Mouse (Mus musculus) spleen, embryonic (tissue): ENCODE results near the gene Il1b.

Experiments used
- CTCF ChIA-PET: fragments of 350-600 bp; sonication (Branson Sonifier 250); formaldehyde crosslinking; loops from one replicate; lab custom pipeline; 2022; lab: Charles Lee

Il1b gene

DNA sequence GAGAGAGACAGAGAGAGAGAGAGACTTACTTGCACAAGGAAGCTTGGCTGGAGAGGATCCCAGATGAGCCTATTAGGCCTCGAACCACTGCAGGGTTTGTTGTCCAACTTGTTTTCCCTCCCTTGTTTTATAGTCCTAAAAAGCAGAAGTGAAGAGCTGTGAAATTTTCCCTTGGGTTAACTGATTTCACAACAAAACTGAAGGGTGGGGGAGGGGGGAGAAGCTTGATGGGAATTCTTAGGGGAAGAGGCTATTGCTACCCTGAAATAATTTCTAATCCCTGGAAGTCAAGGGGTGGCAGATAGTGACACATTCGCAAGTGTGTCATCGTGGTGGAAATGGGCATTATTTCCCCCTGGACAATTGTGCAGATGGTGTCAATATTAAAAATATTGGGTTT lies at the start of gene Il1b:
Il1b (minus strand) TSS at position 101 of the 400 bp plus-strand sequence.
- CTCF ChIA-PET = no interaction called here

GRCm38 (mm10) chr2:129419361-129419880 lies 48.5 kb upstream of the Il1b start:
- CTCF ChIA-PET = no interaction called here

DNA sequence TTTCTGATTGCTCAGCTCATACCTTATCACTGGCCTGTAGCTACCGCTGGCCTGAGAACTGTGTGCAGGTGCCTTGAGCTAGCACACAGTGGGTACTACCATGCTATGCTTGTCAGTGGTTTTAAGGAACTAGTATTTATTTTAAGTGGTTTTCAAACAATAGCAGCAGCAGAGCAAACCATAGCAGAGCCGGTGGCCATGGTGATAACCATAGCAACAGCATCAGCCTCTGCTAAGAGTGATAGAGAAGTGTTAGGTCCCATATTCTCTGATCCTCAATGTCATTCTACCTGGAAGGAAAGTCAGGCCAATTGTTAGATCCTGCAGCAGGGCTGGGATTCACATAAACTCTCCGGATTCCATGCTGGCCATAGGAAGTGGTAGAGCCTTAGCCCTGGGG lies 43.7 kb upstream of the Il1b start:
- CTCF ChIA-PET = no interaction called here

DNA sequence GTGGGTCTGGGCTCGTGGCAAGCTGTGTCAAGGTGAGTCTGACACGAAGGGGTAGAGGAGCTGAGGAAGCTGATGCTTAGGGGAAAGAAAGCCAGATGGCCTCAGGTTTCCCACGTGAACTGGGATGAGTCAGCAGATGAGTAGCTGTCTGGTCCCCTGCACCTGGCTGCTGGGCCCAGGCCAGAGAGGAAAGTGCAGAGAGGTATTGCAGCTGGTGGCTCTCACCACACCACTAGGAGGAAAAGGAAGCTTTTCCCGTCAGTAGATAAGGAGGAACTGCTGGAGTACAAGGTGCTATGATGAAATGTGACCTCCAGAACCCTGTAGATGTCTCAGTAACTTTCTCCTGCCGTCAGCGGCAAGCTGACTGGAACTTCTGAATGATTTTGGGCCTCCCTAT lies 42.5 kb upstream of the Il1b start:
- CTCF ChIA-PET = interaction anchor here (0.6 kb wide), 1 partner anchor 9 kb away, joined by 4 read pairs; no protein-coding TSS in a partner anchor

- CTCF ChIA-PET = no interaction called here
Observed at GRCm38 (mm10) chr2:129411651-129412050, 40.7 kb upstream of the Il1b start.

- CTCF ChIA-PET = no interaction called here
Observed at GRCm38 (mm10) chr2:129410344-129410743, 39.4 kb upstream of the Il1b start.

DNA sequence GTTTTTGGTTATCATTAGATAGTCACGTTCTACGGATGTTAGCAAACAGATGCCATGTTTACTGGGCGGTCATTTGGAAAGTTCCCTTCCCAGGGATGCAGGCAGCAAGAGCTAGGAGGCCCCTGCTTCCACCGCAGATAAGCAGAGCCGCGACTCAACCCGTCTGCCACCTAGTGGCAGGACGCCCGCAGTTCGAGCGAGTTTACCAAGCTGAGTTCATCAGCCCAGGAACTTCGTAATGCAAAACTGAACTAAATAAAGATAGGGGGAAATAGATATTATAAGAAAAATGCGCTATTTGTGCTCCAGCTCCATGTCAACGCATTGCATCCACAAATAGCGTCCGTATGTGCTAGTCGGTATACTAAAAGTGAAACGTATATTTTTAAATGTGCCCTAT lies 37.5 kb upstream of the Il1b start:
- CTCF ChIA-PET = interaction anchor here (0.9 kb wide), 1 partner anchor 27 kb away, joined by 3 read pairs; no protein-coding TSS in a partner anchor

- CTCF ChIA-PET = interaction anchor here (0.8 to 0.9 kb wide), 2 partner anchors 26 to 134 kb away, joined by 3 read pairs; no protein-coding TSS in a partner anchor
Observed at GRCm38 (mm10) chr2:129407596-129407995, 36.7 kb upstream of the Il1b start.

DNA sequence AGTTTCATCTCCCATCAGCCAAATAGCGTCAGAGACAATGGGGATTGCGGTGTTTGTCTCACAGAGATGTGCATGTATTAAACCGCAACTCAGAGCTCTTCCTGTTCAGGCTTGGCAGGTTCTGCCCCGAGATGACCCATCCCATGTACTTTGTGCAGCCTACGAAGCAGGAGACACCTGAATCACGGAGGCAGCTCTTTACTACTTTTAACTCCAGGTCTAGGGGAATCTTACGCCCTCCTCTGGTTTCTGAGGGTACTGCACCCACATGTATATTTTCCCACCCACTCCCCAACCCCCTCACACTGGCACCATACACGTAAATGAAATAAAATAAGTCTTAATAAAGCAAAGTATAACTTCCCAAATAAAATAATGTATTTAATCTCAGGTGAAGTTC lies 35.6 kb upstream of the Il1b start:
- CTCF ChIA-PET = interaction anchor here (0.7 to 0.8 kb wide), 3 partner anchors 133 to 999 kb away, joined by 3 to 4 read pairs (median 3); partner anchors contain the start of genes 1700020A23Rik and Gm28372

DNA sequence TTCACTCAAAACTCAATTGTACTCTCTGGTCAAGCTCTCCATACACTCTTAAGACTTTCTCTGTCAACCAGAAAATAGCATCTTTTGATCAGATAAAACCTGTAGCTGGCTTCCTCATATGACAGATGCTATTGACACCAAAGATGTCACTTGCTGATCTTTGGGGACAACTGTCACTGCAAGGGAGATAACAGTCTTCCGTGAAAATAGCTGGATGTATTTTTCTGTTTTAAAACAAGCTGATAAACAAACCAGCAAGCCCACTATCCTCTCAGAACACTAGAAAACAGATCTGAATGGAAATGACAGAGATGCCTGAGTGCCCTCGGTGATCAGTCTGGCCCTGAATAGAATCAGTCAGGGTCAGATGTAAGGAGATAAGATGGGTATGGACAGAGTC lies 32.8 kb upstream of the Il1b start:
- CTCF ChIA-PET = interaction anchor here (0.5 kb wide), 1 partner anchor 76 kb away, joined by 8 read pairs; no protein-coding TSS in a partner anchor

- CTCF ChIA-PET = interaction anchor here (0.5 kb wide), 1 partner anchor 94 kb away, joined by 6 read pairs; no protein-coding TSS in a partner anchor
Observed at GRCm38 (mm10) chr2:129402330-129402729, 31.4 kb upstream of the Il1b start.

- CTCF ChIA-PET = no interaction called here
Observed at GRCm38 (mm10) chr2:129401803-129402202, 30.9 kb upstream of the Il1b start.

DNA sequence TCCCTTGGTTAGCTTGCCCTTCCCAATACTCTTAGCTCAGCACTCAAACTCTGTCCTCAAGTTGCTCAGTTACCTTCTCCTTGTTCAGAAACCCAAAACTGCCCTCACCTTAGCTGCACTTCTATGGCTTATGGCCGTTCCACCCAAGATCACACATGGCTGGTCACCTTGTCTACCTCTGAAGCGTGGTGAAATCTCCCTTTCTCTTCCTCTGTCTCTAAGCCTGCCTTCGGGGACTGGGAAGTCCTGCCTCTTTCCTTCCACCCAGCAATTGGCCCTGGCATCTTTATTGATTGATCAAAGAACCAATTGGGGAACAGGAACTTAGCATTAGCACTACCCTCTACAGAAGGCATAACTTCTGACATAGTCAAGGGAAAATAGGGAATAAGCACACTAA lies 27.2 kb upstream of the Il1b start:
- CTCF ChIA-PET = no interaction called here

GRCm38 (mm10) chr2:129393524-129393923 lies 22.6 kb upstream of the Il1b start:
- CTCF ChIA-PET = interaction anchor here (0.5 kb wide), 1 partner anchor 31 kb away, joined by 28 read pairs; no protein-coding TSS in a partner anchor

DNA sequence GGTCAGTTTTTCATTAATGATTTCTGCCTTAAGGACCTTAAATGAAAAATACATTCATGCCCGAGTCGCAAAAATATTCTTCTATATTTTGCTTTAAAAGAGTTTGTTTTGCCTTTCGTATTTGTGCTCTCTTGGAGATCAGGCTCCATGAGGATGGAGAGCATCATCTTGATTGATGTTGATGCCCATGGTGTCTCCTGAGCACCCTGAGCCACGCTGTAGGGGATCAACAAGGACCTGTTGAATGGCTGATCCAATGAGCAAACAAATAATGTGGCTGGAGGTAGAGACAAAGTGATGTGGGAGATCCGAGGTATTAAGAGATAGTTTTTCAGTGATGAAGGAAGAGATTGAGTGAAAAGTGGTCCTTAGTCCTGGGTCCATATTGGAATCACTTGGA lies 19.2 kb upstream of the Il1b start:
- CTCF ChIA-PET = no interaction called here

- CTCF ChIA-PET = no interaction called here
Observed at GRCm38 (mm10) chr2:129389323-129389722, 18.4 kb upstream of the Il1b start.

DNA sequence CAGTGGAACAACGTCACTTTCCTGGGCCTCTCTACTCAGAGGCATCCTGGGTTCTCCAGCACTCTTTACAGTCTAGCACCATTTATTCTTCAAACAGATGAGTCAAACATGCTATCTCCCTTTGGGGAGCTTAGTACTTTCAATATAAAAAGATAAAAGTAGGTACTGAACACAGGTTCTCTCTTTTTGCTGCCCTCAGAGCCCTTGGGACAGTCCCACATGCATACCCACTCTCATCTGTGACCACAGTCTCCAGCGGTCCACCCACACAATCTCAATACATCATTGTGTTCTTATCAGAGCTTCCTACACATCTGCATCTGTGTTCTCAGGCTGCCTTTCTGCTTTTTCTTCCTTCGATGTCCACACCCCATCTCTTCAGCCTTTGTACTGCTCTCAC lies 14.4 kb upstream of the Il1b start:
- CTCF ChIA-PET = interaction anchor here (0.6 kb wide), 1 partner anchor 79 kb away, joined by 3 read pairs; no protein-coding TSS in a partner anchor

- CTCF ChIA-PET = no interaction called here
Observed at GRCm38 (mm10) chr2:129384272-129384660, 13.3 kb upstream of the Il1b start.

GRCm38 (mm10) chr2:129383512-129384271 lies 12.8 kb upstream of the Il1b start:
- CTCF ChIA-PET = no interaction called here

DNA sequence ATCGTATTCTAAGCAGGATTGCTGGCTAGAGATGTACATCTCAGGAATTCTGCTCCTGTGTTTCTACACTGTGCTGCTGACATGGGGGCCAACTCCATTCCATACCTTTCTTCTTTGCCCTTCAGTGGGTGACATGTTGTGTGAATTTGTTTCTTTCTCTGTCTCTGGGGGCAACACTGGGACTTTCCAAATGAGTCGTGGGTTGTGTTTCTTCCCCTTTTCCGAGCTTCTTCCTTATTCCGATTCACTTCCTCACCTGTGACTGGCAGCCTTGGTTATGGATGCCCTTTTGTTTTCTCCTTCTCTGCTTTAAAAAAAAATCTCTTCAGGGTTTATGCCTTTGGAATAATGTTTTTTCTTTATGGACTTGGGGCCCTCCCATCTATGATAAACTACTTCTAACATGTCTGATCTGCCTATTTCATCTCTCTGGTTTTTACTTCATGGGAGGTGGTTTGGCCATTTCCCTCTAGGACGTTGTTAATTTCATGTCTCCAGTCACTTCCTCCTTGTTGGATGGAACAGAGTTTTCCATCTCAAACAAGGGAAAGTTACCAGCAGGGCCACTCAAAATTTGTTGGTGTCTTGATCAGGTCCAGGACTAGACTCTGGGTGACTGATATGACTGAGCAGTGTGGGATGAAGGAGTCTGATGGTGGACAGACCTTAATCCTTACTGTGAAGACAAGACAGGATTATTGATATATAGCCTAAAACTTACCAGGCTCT lies 10.0 kb upstream of the Il1b start:
- CTCF ChIA-PET = interaction anchor here (1.0 kb wide), 1 partner anchor 27 kb away, joined by 3 read pairs; no protein-coding TSS in a partner anchor

DNA sequence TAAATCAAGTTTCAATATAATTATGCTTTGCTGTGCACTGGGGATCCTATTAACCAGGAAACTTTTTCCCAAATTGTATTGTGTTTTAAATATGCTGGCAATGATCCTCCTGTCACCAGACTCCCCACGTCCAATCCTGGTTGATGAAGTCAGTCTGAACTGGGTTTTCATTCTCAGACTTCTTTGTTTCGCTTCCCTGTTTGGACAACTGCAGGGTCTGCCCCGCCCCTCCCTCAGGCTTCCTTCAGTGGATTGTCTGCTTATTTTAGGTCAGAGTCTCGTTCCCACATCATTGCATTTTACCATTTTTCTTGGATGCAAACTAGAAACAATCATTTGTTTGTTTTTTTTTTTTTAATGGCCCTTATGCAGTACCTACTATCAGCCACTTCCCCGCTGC lies 9.3 kb upstream of the Il1b start:
- CTCF ChIA-PET = no interaction called here

GRCm38 (mm10) chr2:129373307-129373706 lies 2.4 kb upstream of the Il1b start:
- CTCF ChIA-PET = no interaction called here
